Mouse (Mus musculus) spleen, adult 2 months (tissue): ENCODE measurements at regions not wholly inside any gene's neighbourhood (a gene's known extent, or its start where the extent isn't known, plus 50 kb on each side); places are given as distances from the start of the nearest gene placed in this dataset.

Source experiments
- CTCF ChIP-seq: fragments of 200-500 bp; IDR thresholded peaks from 2 replicates; pipeline ENCODE4 v1.5.1; 2011; ENCODE audit warnings: mild to moderate bottlenecking, inconsistent platforms; ENCODE audit not compliant: insufficient read depth, insufficient read length, insufficient replicate concordance; ENCODE audit errors: extremely low read depth
- POLR2A ChIP-seq: fragments of 200-500 bp; IDR thresholded peaks from 2 replicates; pipeline ENCODE4 v1.6.1; 2011; ENCODE audit warnings: low read depth, low read length, inconsistent platforms

- TF ChIP-seq CTCF (no peak), POLR2A (no peak)
Observed at GRCm38 (mm10) chr1:118768831-118769230, 141.1 kb downstream of the Tfcp2l1 start.
